In genomic region chr7:144553237-144554122, GRCm38 (mm10) we compare ENCODE assay signal across 7 mouse cellular contexts. TPM values are rescaled to one million over a fixed set of nuclear protein-coding genes. Genes with fewer than 3 reads are reported as not detected.
A peak's percentile ranks its signal among the peaks of the same experiment; 100 is the strongest.
DNase-seq lines count a peak whose midpoint lies in the region; ATAC-seq lines count a peak whose summit lies in the region.

Gene Ppfia1 (minus strand): TSS chr7:144553729.

- H3K36me3 ChIP-seq in intestine, embryonic 16.5 days (ENCODE audit: control insufficient read depth, insufficient read depth, low read length): peaks cover 2% of the 10 kb centered on the region
- no peaks in the 10 kb centered on the region for H3K36me3 ChIP-seq in midbrain, embryonic 11.5 days (ENCODE audit: control insufficient read depth, insufficient read depth, low read length)

- H3K9me3 ChIP-seq in intestine, embryonic 16.5 days (ENCODE audit: control insufficient read depth, low read length): no peaks in the 10 kb centered on the region
- no peaks in the 10 kb centered on the region for H3K9me3 ChIP-seq in midbrain, embryonic 11.5 days (ENCODE audit: control insufficient read depth, low read length)

- H3K9ac ChIP-seq in intestine, embryonic 16.5 days (ENCODE audit: low read depth, low read length): peak within 1 kb of the TSS; percentile 94
- peak within 1 kb of the TSS; percentile 93 for H3K9ac ChIP-seq in midbrain, embryonic 11.5 days (ENCODE audit: low read length)

- ATAC-seq in intestine, embryonic 16.5 days: peak; percentile 99
- ATAC-seq in midbrain, embryonic 11.5 days (ENCODE audit: low FRiP score): peak; percentile 94

- no peaks in the 10 kb centered on the region for H3K27me3 ChIP-seq in intestine, embryonic 16.5 days (replicated peaks; ENCODE audit: control insufficient read depth, insufficient read depth, low read length)
- H3K27me3 ChIP-seq in midbrain, embryonic 11.5 days (ENCODE audit: control insufficient read depth, insufficient read depth, low read length): peaks cover 4% of the 10 kb centered on the region

- DNase-seq in adrenal gland, adult 8-10 months: peak; percentile 96
- peak; percentile 97 for DNase-seq in embryo, embryonic 9.5 days (ENCODE audit: extremely low spot score)
- DNase-seq in gastrocnemius, postnatal 4 days (ENCODE audit: low spot score in 2 of 2): peak; percentile 98
- peak; percentile 97 to 98 for DNase-seq in left cerebral cortex, postnatal 36 days (ENCODE audit: low spot score in 2 of 2)
- peak; percentile 100 for DNase-seq in midbrain, embryonic 11.5 days (ENCODE audit: low spot score, missing footprints)
- DNase-seq in skeletal muscle tissue, adult 2 months (ENCODE audit: low read depth, low spot score): peak; percentile 97

- intact Hi-C loops in left cerebral cortex, postnatal 36 days (cut with DNase I): loop anchor here (2.0 kb wide), 1 partner anchor 27 kb away; no protein-coding TSS in a partner anchor

- H3K4me3 ChIP-seq in intestine, embryonic 16.5 days (ENCODE audit: low read length): peak within 1 kb of the TSS; percentile 89
- H3K4me3 ChIP-seq in midbrain, embryonic 11.5 days (ENCODE audit: low read depth, low read length): peak within 1 kb of the TSS; percentile 97

- H3K4me1 ChIP-seq in intestine, embryonic 16.5 days (ENCODE audit: control insufficient read depth, insufficient read depth, low read length): peaks cover 18% of the 10 kb centered on the region
- peaks cover 12% of the 10 kb centered on the region for H3K4me1 ChIP-seq in midbrain, embryonic 11.5 days (ENCODE audit: control insufficient read depth, insufficient read depth, low read length)

- H3K4me2 ChIP-seq in intestine, embryonic 16.5 days (ENCODE audit: low read depth, low read length): peak within 1 kb of the TSS; percentile 63
- H3K4me2 ChIP-seq in midbrain, embryonic 11.5 days: peak within 1 kb of the TSS; percentile 86

- WGBS in intestine, embryonic 16.5 days: under 1% methylated on average over 94 of the region's 97 CpGs
- under 1% methylated on average over 76 of the region's 97 CpGs for WGBS in midbrain, embryonic 11.5 days

- H3K27ac ChIP-seq in intestine, embryonic 16.5 days (ENCODE audit: low read length): peak within 1 kb of the TSS; percentile 46; the same call in 1 of the 2 replicates
- no peak within 1 kb of the TSS; the same call in 1 of the 2 replicates for H3K27ac ChIP-seq in midbrain, embryonic 11.5 days (ENCODE audit: low read depth, low read length)

RNA-seq across cellular contexts. Expression of gene Ppfia1, which starts in this region (rescaled TPM):
- 10 to 100 TPM; 48.2 to 63.2 (median 54.5) TPM for total RNA-seq in adrenal gland, adult 8-10 months (2022)
- total RNA-seq in gastrocnemius, postnatal 4 days (2021): 10 to 100 TPM; 43.2 to 51.8 TPM
- polyA plus RNA-seq in intestine, embryonic 16.5 days (2015; fragmentation: Nextera tagmentation; extraction: Ambion mirVana): 13.8 TPM in 2 replicates
- total RNA-seq in left cerebral cortex, postnatal 36 days (2021): 10 to 100 TPM; 26.0 to 38.4 TPM
- polyA plus RNA-seq in midbrain, embryonic 11.5 days (2014; fragmentation: Nextera tagmentation; extraction: Ambion mirVana): 37.5 and 43.2 TPM in 2 replicates
